Mouse (Mus musculus): Measurements from ENCODE around the gene Bcor. TPM values are rescaled to one million over a fixed set of nuclear protein-coding genes. Genes with fewer than 3 reads are reported as not detected.

The Bcor gene
- polyA plus RNA-seq, 1 experiment from 2014 or later, result 15.0 TPM

DNA sequence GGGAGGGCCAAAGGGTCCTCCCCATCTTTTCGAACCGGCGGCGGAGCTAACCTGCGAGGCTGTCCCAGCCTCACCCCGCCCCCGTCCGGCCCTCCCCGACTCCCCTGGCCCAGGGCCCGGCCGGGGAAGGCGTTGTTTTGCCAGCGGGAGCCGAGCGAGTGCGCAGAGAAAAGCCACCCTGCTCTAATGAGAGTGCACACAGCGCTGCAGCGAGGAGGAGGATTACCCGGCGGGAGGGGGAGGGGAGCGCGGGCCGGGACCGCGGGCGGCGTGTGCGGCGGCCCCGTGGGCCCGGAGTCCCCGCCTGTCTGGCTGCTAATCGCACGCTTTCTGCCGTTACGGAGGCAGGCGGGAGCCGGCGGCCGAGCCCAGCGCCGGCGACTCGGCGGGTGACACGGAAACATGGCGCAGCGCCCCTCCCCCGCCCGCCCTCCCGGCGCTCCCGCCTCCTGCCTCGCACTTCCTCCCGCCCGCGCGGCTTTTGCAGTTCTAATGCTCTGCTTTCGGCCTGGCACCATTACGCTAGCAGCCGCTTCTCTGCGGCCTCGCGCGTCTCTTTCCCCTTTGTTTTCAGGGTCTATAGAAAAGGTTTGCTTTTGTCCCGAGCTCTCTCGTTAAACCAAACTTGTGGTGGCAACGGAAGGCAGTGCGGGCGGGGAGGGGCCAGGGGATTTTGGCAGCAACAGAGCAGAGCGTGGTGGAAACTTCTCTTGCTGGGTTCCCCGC is 71.7 kb downstream of the Bcor start:
- Histone ChIP-seq H3K36me3 (ENCODE audit: control insufficient read depth, insufficient read depth, low read length) (no peaks in the 10 kb centered on the region), H3K27ac (replicated peaks; ENCODE audit: low read depth, low read length) (peak overlapping the region; percentile 81), H3K4me2 (ENCODE audit: low read depth, low read length) (peak overlapping the region; percentile 88), H3K4me3 (ENCODE audit: low read depth, low read length) (peak overlapping the region; percentile 48), H3K4me1 (ENCODE audit: control insufficient read depth, insufficient read depth, low read length) (peaks cover 10% of the 10 kb centered on the region; the same call in 1 of the 2 replicates), H3K9me3 (ENCODE audit: control insufficient read depth, low read length) (no peaks in the 10 kb centered on the region), H3K27me3 (replicated peaks; ENCODE audit: control insufficient read depth, insufficient read depth, low read length) (peaks cover 92% of the 10 kb centered on the region), H3K9ac (ENCODE audit: low read depth, low read length) (peak overlapping the region; percentile 66)
- ATAC-seq (ENCODE audit: low read depth) (peak; percentile 51), DNase-seq (ENCODE audit: low spot score) (peak; percentile 82)
- WGBS, result 3% methylated on average over 10 of the region's 72 CpGs

GRCm38 (mm10) chrX:12087511-12088300 is 72.4 kb downstream of the Bcor start:
- H3K27me3 ChIP-seq (replicated peaks; ENCODE audit: control insufficient read depth, insufficient read depth, low read length), result peaks cover 91% of the 10 kb centered on the region
- no peaks in the 10 kb centered on the region for H3K9me3 ChIP-seq (ENCODE audit: control insufficient read depth, low read length)
- H3K4me2 ChIP-seq (ENCODE audit: low read depth, low read length), result peak overlapping the region; percentile 88
- peak overlapping the region; percentile 66 for H3K9ac ChIP-seq (ENCODE audit: low read depth, low read length)
- H3K4me3 ChIP-seq (ENCODE audit: low read depth, low read length), result peak overlapping the region; percentile 48
- no peak for DNase-seq (ENCODE audit: low spot score)
- WGBS, result 14% methylated on average over 20 of the region's 55 CpGs
- H3K36me3 ChIP-seq (ENCODE audit: control insufficient read depth, insufficient read depth, low read length), result no peaks in the 10 kb centered on the region
- peaks cover 10% of the 10 kb centered on the region; the same call in 1 of the 2 replicates for H3K4me1 ChIP-seq (ENCODE audit: control insufficient read depth, insufficient read depth, low read length)
- peak overlapping the region; percentile 81; the same call in 1 of the 2 replicates for H3K27ac ChIP-seq (replicated peaks; ENCODE audit: low read depth, low read length)
- no peak for ATAC-seq (ENCODE audit: low read depth)

DNA sequence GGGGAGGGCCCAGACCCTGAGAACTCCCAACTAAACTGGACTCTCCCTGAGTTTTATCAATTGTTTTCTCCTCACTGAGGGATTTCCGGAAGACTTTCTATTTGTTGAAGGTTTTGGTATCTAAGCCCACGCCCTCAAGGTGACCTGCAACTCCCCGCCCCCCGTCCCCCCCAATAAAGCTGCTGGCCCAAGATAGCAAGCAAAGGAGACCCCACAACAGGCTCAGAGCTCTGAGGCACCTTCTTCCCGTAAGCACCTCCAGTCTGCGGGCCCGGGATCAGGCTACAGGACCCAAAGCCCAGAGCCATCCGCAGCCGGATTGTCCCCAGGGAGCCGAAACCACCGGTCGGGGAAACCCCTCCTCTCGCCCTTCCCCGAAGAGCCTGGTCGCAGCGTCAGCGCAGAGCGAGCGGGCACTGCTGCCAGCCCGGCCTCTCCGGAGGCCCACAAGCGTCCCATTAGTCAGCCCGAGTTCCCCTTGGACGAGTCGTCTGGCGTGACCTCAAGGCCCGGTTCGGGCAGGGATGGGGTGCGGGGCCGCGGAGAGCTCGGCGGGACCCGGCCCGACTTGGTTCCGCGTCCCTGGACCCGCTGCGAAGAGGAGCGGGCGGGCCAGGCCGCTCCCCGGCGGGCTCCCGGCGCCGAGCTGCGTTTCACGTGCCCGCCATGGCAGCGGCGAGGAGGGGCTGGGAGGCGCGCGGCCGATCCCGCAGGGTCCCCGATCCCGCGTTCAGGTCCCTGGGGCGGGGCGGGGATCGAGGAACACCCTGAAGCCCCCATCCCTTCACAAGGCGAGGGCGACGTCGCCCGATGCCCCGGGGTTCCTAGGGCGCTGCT is 73.3 kb downstream of the Bcor start:
- no peak for DNase-seq (ENCODE audit: low spot score)
- H3K4me3 ChIP-seq (ENCODE audit: low read depth, low read length), result peak overlapping the region; percentile 48
- H3K27me3 ChIP-seq (replicated peaks; ENCODE audit: control insufficient read depth, insufficient read depth, low read length), result peaks cover 93% of the 10 kb centered on the region
- H3K9me3 ChIP-seq (ENCODE audit: control insufficient read depth, low read length), result no peaks in the 10 kb centered on the region
- ATAC-seq (ENCODE audit: low read depth), result no peak
- H3K36me3 ChIP-seq (ENCODE audit: control insufficient read depth, insufficient read depth, low read length), result no peaks in the 10 kb centered on the region
- H3K9ac ChIP-seq (ENCODE audit: low read depth, low read length), result peak overlapping the region; percentile 66
- no peak overlapping the region for H3K27ac ChIP-seq (replicated peaks; ENCODE audit: low read depth, low read length)
- peak overlapping the region; percentile 88 for H3K4me2 ChIP-seq (ENCODE audit: low read depth, low read length)
- 5% methylated on average over 19 of the region's 70 CpGs for WGBS
- peaks cover 10% of the 10 kb centered on the region; the same call in 1 of the 2 replicates for H3K4me1 ChIP-seq (ENCODE audit: control insufficient read depth, insufficient read depth, low read length)

GRCm38 (mm10) chrX:12085949-12086348 is 74.2 kb downstream of the Bcor start:
- WGBS, result 45% methylated on average over 10 of the region's 10 CpGs
- no peaks in the 10 kb centered on the region for H3K9me3 ChIP-seq (ENCODE audit: control insufficient read depth, low read length)
- peaks cover 12% of the 10 kb centered on the region; the same call in 1 of the 2 replicates for H3K4me1 ChIP-seq (ENCODE audit: control insufficient read depth, insufficient read depth, low read length)
- no peak for DNase-seq (ENCODE audit: low spot score)
- no peak overlapping the region for H3K27ac ChIP-seq (replicated peaks; ENCODE audit: low read depth, low read length)
- no peaks in the 10 kb centered on the region for H3K36me3 ChIP-seq (ENCODE audit: control insufficient read depth, insufficient read depth, low read length)
- no peak overlapping the region for H3K4me2 ChIP-seq (ENCODE audit: low read depth, low read length)
- no peak for ATAC-seq (ENCODE audit: low read depth)
- H3K9ac ChIP-seq (ENCODE audit: low read depth, low read length), result no peak overlapping the region
- H3K4me3 ChIP-seq (ENCODE audit: low read depth, low read length), result no peak overlapping the region
- H3K27me3 ChIP-seq (replicated peaks; ENCODE audit: control insufficient read depth, insufficient read depth, low read length), result peaks cover 95% of the 10 kb centered on the region

GRCm38 (mm10) chrX:12085290-12085689 is 74.9 kb downstream of the Bcor start:
- no peak overlapping the region for H3K4me3 ChIP-seq (ENCODE audit: low read depth, low read length)
- 35% methylated on average over 18 of the region's 18 CpGs for WGBS
- peaks cover 95% of the 10 kb centered on the region for H3K27me3 ChIP-seq (replicated peaks; ENCODE audit: control insufficient read depth, insufficient read depth, low read length)
- H3K9me3 ChIP-seq (ENCODE audit: control insufficient read depth, low read length), result no peaks in the 10 kb centered on the region
- H3K4me1 ChIP-seq (ENCODE audit: control insufficient read depth, insufficient read depth, low read length), result peaks cover 8% of the 10 kb centered on the region; the same call in 1 of the 2 replicates
- H3K4me2 ChIP-seq (ENCODE audit: low read depth, low read length), result no peak overlapping the region
- DNase-seq (ENCODE audit: low spot score) (no peak), ATAC-seq (ENCODE audit: low read depth) (no peak)
- no peak overlapping the region for H3K9ac ChIP-seq (ENCODE audit: low read depth, low read length)
- no peak overlapping the region for H3K27ac ChIP-seq (replicated peaks; ENCODE audit: low read depth, low read length)
- H3K36me3 ChIP-seq (ENCODE audit: control insufficient read depth, insufficient read depth, low read length), result no peaks in the 10 kb centered on the region

- Histone ChIP-seq H3K4me2 (ENCODE audit: low read depth, low read length) (no peak overlapping the region), H3K27ac (replicated peaks; ENCODE audit: low read depth, low read length) (no peak overlapping the region), H3K27me3 (replicated peaks; ENCODE audit: control insufficient read depth, insufficient read depth, low read length) (peaks cover 95% of the 10 kb centered on the region), H3K9ac (ENCODE audit: low read depth, low read length) (no peak overlapping the region), H3K4me3 (ENCODE audit: low read depth, low read length) (no peak overlapping the region), H3K9me3 (ENCODE audit: control insufficient read depth, low read length) (no peaks in the 10 kb centered on the region), H3K36me3 (ENCODE audit: control insufficient read depth, insufficient read depth, low read length) (no peaks in the 10 kb centered on the region), H3K4me1 (ENCODE audit: control insufficient read depth, insufficient read depth, low read length) (0 out of 2 replicates have a peak, but pooled peaks cover 2% of the 10 kb centered on the region)
- no peak for ATAC-seq (ENCODE audit: low read depth)
- no peak for DNase-seq (ENCODE audit: low spot score)
- 60% methylated on average over 4 of the region's 4 CpGs for WGBS
Measured at GRCm38 (mm10) chrX:12084698-12085097, 75.5 kb downstream of the Bcor start.

GRCm38 (mm10) chrX:12083631-12084030 is 76.5 kb downstream of the Bcor start:
- Histone ChIP-seq H3K36me3 (ENCODE audit: control insufficient read depth, insufficient read depth, low read length) (no peaks in the 10 kb centered on the region), H3K4me3 (ENCODE audit: low read depth, low read length) (no peak overlapping the region), H3K4me1 (ENCODE audit: control insufficient read depth, insufficient read depth, low read length) (0 out of 2 replicates have a peak, but pooled peaks cover 2% of the 10 kb centered on the region), H3K27ac (replicated peaks; ENCODE audit: low read depth, low read length) (no peak overlapping the region), H3K9ac (ENCODE audit: low read depth, low read length) (no peak overlapping the region), H3K27me3 (replicated peaks; ENCODE audit: control insufficient read depth, insufficient read depth, low read length) (peaks cover 94% of the 10 kb centered on the region), H3K9me3 (ENCODE audit: control insufficient read depth, low read length) (no peaks in the 10 kb centered on the region), H3K4me2 (ENCODE audit: low read depth, low read length) (no peak overlapping the region)
- no peak for DNase-seq (ENCODE audit: low spot score)
- 37% methylated on average over 10 of the region's 10 CpGs for WGBS
- no peak for ATAC-seq (ENCODE audit: low read depth)

- H3K27me3 ChIP-seq (replicated peaks; ENCODE audit: control insufficient read depth, insufficient read depth, low read length), result peaks cover 94% of the 10 kb centered on the region
- H3K9me3 ChIP-seq (ENCODE audit: control insufficient read depth, low read length), result no peaks in the 10 kb centered on the region
- 0 out of 2 replicates have a peak, but pooled peaks cover 2% of the 10 kb centered on the region for H3K4me1 ChIP-seq (ENCODE audit: control insufficient read depth, insufficient read depth, low read length)
- ATAC-seq (ENCODE audit: low read depth) (no peak), DNase-seq (ENCODE audit: low spot score) (no peak)
- H3K9ac ChIP-seq (ENCODE audit: low read depth, low read length), result no peak overlapping the region
- H3K4me2 ChIP-seq (ENCODE audit: low read depth, low read length), result no peak overlapping the region
- H3K4me3 ChIP-seq (ENCODE audit: low read depth, low read length), result no peak overlapping the region
- WGBS, result 19% methylated on average over 16 of the region's 16 CpGs
- H3K36me3 ChIP-seq (ENCODE audit: control insufficient read depth, insufficient read depth, low read length), result no peaks in the 10 kb centered on the region
- H3K27ac ChIP-seq (replicated peaks; ENCODE audit: low read depth, low read length), result no peak overlapping the region
Measured at GRCm38 (mm10) chrX:12082736-12083135, 77.4 kb downstream of the Bcor start.
